Comparison of ENCODE assay signal across 13 mouse cellular contexts in genomic region chr17:69176949-69177501, GRCm38 (mm10).
DNase-seq lines count a peak whose midpoint lies in the region; ATAC-seq lines count a peak whose summit lies in the region.
"Had no signal": no experiment of that assay in that cellular context is flagged by ENCODE, and none has a peak within 500 bp of the region (broad histone marks: within the 10 kb centered on the region; RNA-seq: fewer than 3 reads in every experiment).

No protein-coding gene starts in this region.

- H3K36me3 ChIP-seq in forebrain, embryonic 16.5 days (ENCODE audit: control insufficient read depth, insufficient read depth): no peaks in the 10 kb centered on the region

- peak overlapping the region; percentile 18 for H3K4me2 ChIP-seq in forebrain, embryonic 16.5 days (ENCODE audit: low read length)
- H3K4me2 ChIP-seq: liver, embryonic 11.5 days had no signal

- no peak overlapping the region for H3K9ac ChIP-seq in forebrain, embryonic 16.5 days (replicated peaks; ENCODE audit: low read depth, low read length)

- H3K27ac ChIP-seq in forebrain, embryonic 16.5 days (ENCODE audit: low read length): peak overlapping the region; percentile 41

- DNase-seq in frontal cortex, postnatal 10 days (ENCODE audit: low spot score in 2 of 2): no peak
- DNase-seq in layer of hippocampus, adult 11-12 months (ENCODE audit: low spot score): peak; percentile 15
- DNase-seq in layer of hippocampus, adult 9-10 months (ENCODE audit: low spot score): no peak
- DNase-seq in cerebellum, adult 11 months: peak; percentile 52
- DNase-seq in spleen, postnatal 14 days (ENCODE audit: low spot score in 2 of 2): no peak
- no peak for DNase-seq in thymus, postnatal 14 days
- DNase-seq: adrenal gland, postnatal 10 days; B cell, adult 2 months; embryo, embryonic 11 days had no signal

- peaks cover 28% of the 10 kb centered on the region for H3K4me1 ChIP-seq in forebrain, embryonic 16.5 days (replicated peaks; ENCODE audit: control insufficient read depth, insufficient read depth, low read length)

- WGBS in forebrain, embryonic 16.5 days: 57% methylated on average over 16 of the region's 16 CpGs

- ATAC-seq in frontal cortex, adult (ENCODE audit: low TSS enrichment): peak; percentile 58
- ATAC-seq in forebrain, embryonic 16.5 days: peak; percentile 62
- ATAC-seq: inflammation-experienced regulatory T-cells, adult 6 months had no signal

- H3K4me3 ChIP-seq in forebrain, embryonic 16.5 days (replicated peaks; ENCODE audit: low read length): no peak overlapping the region

- no peaks in the 10 kb centered on the region for H3K9me3 ChIP-seq in forebrain, embryonic 16.5 days (ENCODE audit: control insufficient read depth, low read length)

- no peaks in the 10 kb centered on the region for H3K27me3 ChIP-seq in forebrain, embryonic 16.5 days (replicated peaks; ENCODE audit: control insufficient read depth, insufficient read depth, low read length)

Comparison
In these comparisons a context has a peak if more than half of its experiments do, and no peak if none do; other contexts are left out.
1. DNase-seq: peak in layer of hippocampus, adult 11-12 months (single experiment) and cerebellum, adult 11 months (single experiment); none in frontal cortex, postnatal 10 days (0 of 2), layer of hippocampus, adult 9-10 months (single experiment), spleen, postnatal 14 days (0 of 2) and thymus, postnatal 14 days (single experiment).